Mouse (Mus musculus) brain, embryonic 18.5 days (tissue): ENCODE data around the gene Spp2.

Experiments
- DNase-seq: peaks from one replicate; pipeline ENCODE4 v3.0.0-alpha.2; 2012; ENCODE audit warnings: low read depth, low spot score

Spp2 gene

GRCm38 (mm10) chr1:88406807-88407198, at the start of gene Spp2:
TSS of gene Spp2 (plus strand) at chr1:88406961.
- no peak for DNase-seq

GRCm38 (mm10) chr1:88357458-88358090, 49.2 kb upstream of the Spp2 start:
- DNase-seq = peak; percentile 75

- no peak for DNase-seq
Measured at GRCm38 (mm10) chr1:88358102-88358654, 48.6 kb upstream of the Spp2 start.

GRCm38 (mm10) chr1:88361085-88361484, 45.7 kb upstream of the Spp2 start:
- DNase-seq = no peak

GRCm38 (mm10) chr1:88366881-88367644, 39.7 kb upstream of the Spp2 start:
- no peak for DNase-seq

- DNase-seq = no peak
Measured at GRCm38 (mm10) chr1:88378446-88378845, 28.3 kb upstream of the Spp2 start.

GRCm38 (mm10) chr1:88391632-88392031, 15.1 kb upstream of the Spp2 start:
- no peak for DNase-seq

- no peak for DNase-seq
Measured at GRCm38 (mm10) chr1:88393321-88393720, 13.4 kb upstream of the Spp2 start.

GRCm38 (mm10) chr1:88403378-88403777, 3.4 kb upstream of the Spp2 start:
- no peak for DNase-seq

- no peak for DNase-seq
Measured at GRCm38 (mm10) chr1:88406078-88406806, 519 bp upstream of the Spp2 start.

- DNase-seq = no peak
Measured at GRCm38 (mm10) chr1:88408340-88408739, 1.6 kb downstream of the Spp2 start.

GRCm38 (mm10) chr1:88412013-88412412, 5.3 kb downstream of the Spp2 start:
- no peak for DNase-seq

GRCm38 (mm10) chr1:88418943-88419342, 12.2 kb downstream of the Spp2 start:
- DNase-seq = no peak

- DNase-seq = no peak
Measured at GRCm38 (mm10) chr1:88422045-88422444, 15.3 kb downstream of the Spp2 start.

- no peak for DNase-seq
Measured at GRCm38 (mm10) chr1:88422846-88423395, 16.2 kb downstream of the Spp2 start.

GRCm38 (mm10) chr1:88424602-88425252, 18.0 kb downstream of the Spp2 start:
- DNase-seq = no peak

GRCm38 (mm10) chr1:88427987-88428741, 21.4 kb downstream of the Spp2 start:
- no peak for DNase-seq

- no peak for DNase-seq
Measured at GRCm38 (mm10) chr1:88429413-88429812, 22.7 kb downstream of the Spp2 start.

GRCm38 (mm10) chr1:88431262-88431661, 24.5 kb downstream of the Spp2 start:
- DNase-seq = no peak

GRCm38 (mm10) chr1:88432601-88433000, 25.8 kb downstream of the Spp2 start:
- no peak for DNase-seq
